Mouse (Mus musculus): ENCODE measurements around the gene Ormdl3.

Ormdl3 gene

GRCm38 (mm10) chr11:98550975-98551828, 36.0 kb downstream of the Ormdl3 start, which contains the start of gene Zpbp2:
TSS of gene Zpbp2 (plus strand) at chr11:98551097.
- peak; percentile 70 to 88 for DNase-seq (ENCODE audit: low read depth in 1 of 2, low spot score in 2 of 2)

DNA sequence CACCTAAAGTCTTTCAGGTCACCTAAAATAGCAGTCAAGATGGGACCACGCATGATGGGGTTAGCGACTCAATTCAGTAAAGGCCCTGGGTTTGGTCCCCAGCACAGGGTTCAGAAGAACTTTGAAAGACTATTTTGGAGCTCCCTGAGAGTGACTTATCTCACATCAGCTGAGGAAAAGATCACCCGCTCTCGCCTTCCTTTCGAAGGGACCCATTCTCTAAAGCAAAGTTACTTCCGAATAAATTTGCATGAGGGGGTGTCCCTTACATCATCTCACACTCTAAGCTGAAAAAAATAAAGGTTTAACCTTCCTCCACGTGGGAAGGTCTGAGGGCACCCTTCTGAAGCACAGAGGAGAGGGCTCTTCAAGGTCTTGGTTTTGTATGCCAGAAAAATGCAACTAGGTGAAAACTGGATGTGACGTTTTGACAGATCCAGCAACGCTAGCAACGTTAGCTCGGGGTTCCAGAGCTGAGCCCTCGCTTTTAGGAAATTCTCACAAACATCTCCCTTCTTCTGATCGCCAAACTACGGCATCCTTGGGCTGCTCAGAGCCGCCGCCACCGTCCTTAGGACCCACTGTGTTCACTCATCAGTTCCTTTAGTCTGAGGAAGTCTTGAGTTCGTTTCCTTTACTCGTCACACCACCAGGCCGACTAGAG, 36.7 kb downstream of the Ormdl3 start:
- peak in 1 of 2 experiments; percentile 15 for DNase-seq (ENCODE audit: low read depth in 1 of 2, low spot score in 2 of 2)

GRCm38 (mm10) chr11:98549363-98549762, 37.8 kb downstream of the Ormdl3 start:
- DNase-seq (ENCODE audit: low read depth in 1 of 2, low spot score in 2 of 2) = no peak

GRCm38 (mm10) chr11:98547308-98547693, 39.9 kb downstream of the Ormdl3 start:
- no peak for DNase-seq (ENCODE audit: low read depth in 1 of 2, low spot score in 2 of 2)

DNA sequence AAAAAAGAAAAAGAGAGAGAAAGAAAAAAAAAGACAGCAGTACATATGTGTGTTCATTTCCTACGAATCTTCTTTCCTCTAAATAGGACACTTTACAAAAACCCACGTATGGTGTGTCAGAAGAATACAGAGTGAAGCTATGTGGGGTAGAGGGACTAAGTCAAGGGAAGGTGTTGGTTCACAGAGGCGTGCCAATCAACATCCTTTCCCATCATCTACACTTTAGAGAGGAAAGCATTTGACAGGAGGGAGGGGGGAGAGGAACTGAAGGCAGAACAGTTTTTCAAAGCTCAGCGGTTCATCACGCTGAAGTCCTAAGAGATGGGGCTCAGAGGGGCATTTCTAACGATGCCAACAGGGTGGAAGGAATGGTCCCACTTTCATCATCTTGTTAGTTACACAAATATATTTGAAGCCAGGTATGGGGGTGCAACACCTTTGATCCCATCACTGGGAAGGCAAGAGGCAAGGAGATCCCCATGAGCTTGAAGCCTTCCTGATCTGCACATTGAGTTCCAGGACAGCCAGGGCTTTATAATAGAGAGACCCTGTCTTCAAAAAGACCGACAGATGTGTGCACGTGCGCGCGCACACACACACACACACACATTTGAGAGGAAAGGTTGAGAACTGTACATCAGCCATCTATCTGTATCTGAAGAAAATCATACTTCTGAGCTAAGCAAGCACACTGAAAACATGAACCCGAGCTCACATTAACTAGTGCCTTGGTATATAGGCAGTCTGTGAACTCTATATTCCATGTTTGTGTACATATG, 40.5 kb downstream of the Ormdl3 start:
- DNase-seq (ENCODE audit: low read depth in 1 of 2, low spot score in 2 of 2) = no peak

DNA sequence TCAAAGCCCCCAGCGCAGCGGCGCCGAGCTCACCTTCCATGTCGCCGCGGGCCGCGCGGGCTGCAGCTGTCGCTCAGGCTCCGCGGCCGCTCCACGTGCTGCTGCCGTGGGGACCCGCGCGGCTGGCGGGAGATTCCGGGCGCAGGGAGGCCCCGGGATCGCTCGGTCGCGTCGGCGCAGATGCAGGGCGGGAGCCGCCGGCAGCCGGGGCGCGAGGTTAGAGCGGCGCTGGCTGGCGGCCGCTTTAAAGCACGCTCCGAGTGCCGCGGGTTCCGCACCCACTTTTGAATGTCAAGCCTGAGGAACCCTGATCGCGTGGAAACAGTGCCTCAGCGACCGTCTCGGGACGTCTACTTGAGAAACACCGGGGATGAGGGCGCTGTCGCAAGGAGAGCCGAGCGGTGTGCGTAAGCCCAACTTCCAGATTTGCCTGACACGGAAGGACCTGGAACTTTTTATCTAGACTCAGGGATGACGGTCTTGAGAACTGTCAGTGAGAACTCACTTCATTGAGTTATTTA, 41.4 kb downstream of the Ormdl3 start, which contains the start of gene Ikzf3:
TSS of gene Ikzf3 (minus strand) at position 321 of the 521 bp plus-strand sequence.
- peak in 1 of 2 experiments; percentile 55 for DNase-seq (ENCODE audit: low read depth in 1 of 2, low spot score in 2 of 2)

DNA sequence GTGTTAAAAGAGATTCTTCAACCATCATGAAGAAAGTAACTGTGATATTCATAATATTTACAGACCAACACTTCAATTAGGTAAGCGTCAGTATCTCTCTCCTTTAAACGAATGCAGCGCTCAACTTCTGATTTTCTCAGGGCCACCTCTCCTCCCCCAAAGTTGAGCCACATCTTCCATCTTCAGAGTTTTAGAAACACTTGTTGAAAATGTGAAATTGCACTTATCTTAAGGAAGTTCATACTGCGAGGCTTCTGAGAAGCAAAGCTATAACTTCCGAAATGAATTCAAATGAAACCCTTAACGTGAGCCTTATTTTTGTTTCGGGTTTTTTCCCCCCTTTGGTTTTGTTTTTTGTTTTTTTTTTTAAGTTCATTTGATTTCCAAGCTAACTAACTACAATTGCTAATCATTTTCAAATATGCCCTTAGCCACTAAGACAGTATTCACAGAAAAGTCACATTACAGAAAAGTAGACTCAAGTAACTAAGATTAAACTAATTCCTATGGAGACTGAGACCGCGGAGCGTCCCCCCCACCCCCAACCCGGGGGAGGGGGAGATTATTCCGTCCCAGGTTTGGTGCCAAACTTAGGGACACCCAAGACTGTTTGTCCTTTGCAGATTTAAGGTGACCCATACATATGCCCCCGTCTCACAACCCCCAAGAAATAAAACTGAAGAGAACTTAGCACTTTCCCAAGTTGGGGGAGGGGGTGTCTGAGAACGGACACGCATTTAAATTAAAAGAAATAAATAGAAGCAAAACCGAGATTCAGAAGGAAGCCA, 42.1 kb downstream of the Ormdl3 start:
- DNase-seq (ENCODE audit: low read depth in 1 of 2, low spot score in 2 of 2) = no peak

DNA sequence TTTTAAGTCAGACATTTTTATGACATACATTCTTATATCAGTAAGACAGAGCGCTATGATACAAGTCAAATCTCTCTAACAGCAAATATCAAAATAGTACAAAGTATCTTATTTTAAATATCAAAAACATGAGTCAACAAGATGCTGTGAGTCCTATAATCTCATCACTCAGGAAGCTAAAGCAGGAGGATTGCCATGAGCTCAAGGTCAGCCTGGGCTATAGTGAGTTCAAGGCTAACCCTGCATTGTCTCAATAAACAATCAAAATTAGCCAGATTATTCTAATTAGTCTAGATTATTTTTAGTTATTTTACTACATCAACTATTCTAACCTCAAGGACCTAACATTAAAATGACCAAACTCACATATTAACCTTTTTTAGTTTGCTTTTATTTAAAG, 43.8 kb downstream of the Ormdl3 start:
- DNase-seq (ENCODE audit: low read depth in 1 of 2, low spot score in 2 of 2) = no peak

DNA sequence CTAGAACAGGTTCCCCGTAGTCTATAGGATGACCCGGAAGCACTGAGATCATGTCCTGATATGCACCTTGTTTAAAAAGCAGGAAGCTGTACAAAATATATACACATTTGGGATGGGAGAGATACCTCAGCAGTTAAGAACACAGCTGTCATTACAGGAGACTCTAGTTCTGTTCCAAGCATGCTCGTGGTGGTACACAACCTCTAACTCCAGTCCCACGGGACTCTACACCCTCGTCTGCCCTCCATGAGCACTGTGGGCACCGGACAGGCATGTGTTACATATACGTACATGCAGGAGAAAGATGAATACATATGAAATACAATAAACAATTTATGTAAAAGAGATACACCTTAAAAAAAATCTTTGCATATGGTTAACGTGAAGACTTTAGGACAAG, 44.6 kb downstream of the Ormdl3 start:
- no peak for DNase-seq (ENCODE audit: low read depth in 1 of 2, low spot score in 2 of 2)

DNA sequence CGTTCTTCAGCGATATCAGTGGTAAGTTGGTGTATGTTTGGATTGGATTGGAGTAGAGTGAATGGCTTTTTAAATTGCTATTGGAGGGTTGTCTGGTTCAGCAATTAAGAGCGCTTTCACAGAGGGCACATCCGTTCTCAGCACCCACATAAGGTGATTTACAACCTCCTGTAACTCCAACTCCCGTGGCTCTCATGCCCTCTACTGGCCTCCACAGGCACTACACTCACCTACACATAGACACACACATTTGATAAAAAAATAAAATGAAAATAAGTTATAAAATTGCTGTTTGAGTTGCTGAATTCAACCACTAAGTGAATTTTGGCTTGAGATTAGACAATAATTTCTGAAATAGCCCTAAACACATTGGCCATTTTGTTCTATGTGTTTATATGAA, 46.8 kb downstream of the Ormdl3 start:
- DNase-seq (ENCODE audit: low read depth in 1 of 2, low spot score in 2 of 2) = no peak

GRCm38 (mm10) chr11:98537480-98538034, 49.6 kb downstream of the Ormdl3 start:
- no peak for DNase-seq (ENCODE audit: low read depth in 1 of 2, low spot score in 2 of 2)

Measured in monocyte, adult 2 months (primary cell).